Mouse (Mus musculus) cerebellum, postnatal 10 days (tissue): Measurements from ENCODE around the gene Tsc22d4.

Source experiments
- DNase-seq, 2 experiments: peaks; one replicate each; pipeline ENCODE4 v3.0.0; 2021; ENCODE audit warnings: mixed read lengths in 2 of 2

Tsc22d4 gene

GRCm38 (mm10) chr5:137796606-137797005, 51.1 kb downstream of the Tsc22d4 start:
- DNase-seq: no peak

- no peak for DNase-seq
Observed at GRCm38 (mm10) chr5:137800917-137801316, 55.4 kb downstream of the Tsc22d4 start.

GRCm38 (mm10) chr5:137806158-137806557, 60.6 kb downstream of the Tsc22d4 start:
- DNase-seq: no peak

- DNase-seq: no peak
Observed at GRCm38 (mm10) chr5:137808316-137808715, 62.8 kb downstream of the Tsc22d4 start.

- DNase-seq: no peak
Observed at GRCm38 (mm10) chr5:137817466-137818222, 72.1 kb downstream of the Tsc22d4 start.
